Mouse (Mus musculus) limb, embryonic 11.5 days (tissue): ENCODE measurements around the gene Tex19.1. TPM values are rescaled to one million over a fixed set of nuclear protein-coding genes. Genes with fewer than 3 reads are reported as not detected.

Experiments
- ATAC-seq: fragments of 200-750 bp; cut with Nextera tagmentation; 2 replicates; pipeline ENCODE4 v1.8.0; 2017; ENCODE audit warnings: low read depth; ENCODE audit not compliant: insufficient number of reproducible peaks, low FRiP score, low TSS enrichment
- DNase-seq: peaks from one replicate; pipeline ENCODE4 v3.0.0-alpha.2; 2015; ENCODE audit warnings: low spot score
- H3K27ac ChIP-seq: fragments of 300-500 bp; sonication (generic); replicated peaks from 2 replicates; pipeline ENCODE4 v1.5.1; 2014; ENCODE audit warnings: low read depth, mild to moderate bottlenecking, low read length
- H3K27me3 ChIP-seq: fragments of 300-500 bp; sonication (generic); 2 replicates; pipeline ENCODE4 v1.6.1; 2014; ENCODE audit warnings: mild to moderate bottlenecking, low read length, mixed read lengths; ENCODE audit not compliant: control insufficient read depth, insufficient read depth
- H3K36me3 ChIP-seq: fragments of 300-500 bp; sonication (generic); 2 replicates; pipeline ENCODE4 v1.6.1; 2014; ENCODE audit warnings: mild to moderate bottlenecking, low read length, moderate library complexity, mixed read lengths; ENCODE audit not compliant: control insufficient read depth, insufficient read depth
- H3K4me1 ChIP-seq: fragments of 300-500 bp; sonication (generic); 2 replicates; pipeline ENCODE4 v1.6.1; 2014; ENCODE audit warnings: low read length, mixed read lengths; ENCODE audit not compliant: control insufficient read depth, insufficient read depth
- H3K4me2 ChIP-seq: fragments of 300-500 bp; sonication (generic); 2 replicates; pipeline ENCODE4 v1.6.1; 2014; ENCODE audit warnings: low read depth, mild to moderate bottlenecking, moderate library complexity; ENCODE audit not compliant: severe bottlenecking
- H3K4me3 ChIP-seq: fragments of 300-500 bp; sonication (generic); 2 replicates; pipeline ENCODE4 v1.5.1; 2014; ENCODE audit warnings: low read depth, low read length
- H3K9ac ChIP-seq: fragments of 300-500 bp; sonication (generic); 2 replicates; pipeline ENCODE4 v1.6.1; 2014; ENCODE audit warnings: mild to moderate bottlenecking, low read length
- H3K9me3 ChIP-seq: fragments of 300-500 bp; sonication (generic); 2 replicates; pipeline ENCODE4 v1.6.1; 2016; ENCODE audit warnings: low read length; ENCODE audit not compliant: control insufficient read depth
- WGBS: fragments of 180-500 bp; shearing (Covaris S2); extraction: QIAGEN DNeasy Blood & Tissue Kit; methylation state at CpG from one replicate; pipeline ENCODE4 v1.1.7; 2014; 5-methylcytosine and 5-hydroxymethylcytosine counted together
- polyA plus RNA-seq: library from polyadenylated mRNA; unstranded; fragments of >200 nt; fragmentation: Nextera tagmentation; extraction: Ambion mirVana; gene quantifications from 2 replicates; pipeline ENCODE4 v1.2.1, GENCODE M21; 2014

Tex19.1 gene
- polyA plus RNA-seq, 1 experiment from 2014 or later, result 0.21 TPM

DNA sequence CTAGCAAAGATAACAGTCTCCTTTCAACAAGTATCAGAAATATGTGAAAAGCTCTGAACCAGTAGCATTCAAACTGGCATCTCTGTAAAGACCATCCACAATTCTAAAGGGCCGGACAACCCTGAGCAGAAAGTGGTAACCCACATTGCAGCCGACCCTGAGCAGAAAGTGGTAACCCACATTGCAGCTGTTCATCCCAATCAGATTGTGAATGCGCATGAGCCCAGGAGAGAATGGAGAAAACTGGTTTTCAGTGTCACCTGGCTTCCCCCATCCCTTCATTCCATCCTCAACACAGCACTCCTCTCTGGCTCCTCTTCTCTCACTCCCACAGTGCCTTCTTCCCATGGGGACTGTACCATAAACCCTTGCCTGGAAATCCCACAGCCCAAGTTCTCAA is 18.5 kb upstream of the Tex19.1 start:
- Histone ChIP-seq H3K27ac (no peak overlapping the region), H3K9me3 (no peaks in the 10 kb centered on the region), H3K36me3 (no peaks in the 10 kb centered on the region), H3K27me3 (no peaks in the 10 kb centered on the region), H3K4me2 (no peak overlapping the region), H3K4me3 (no peak overlapping the region), H3K9ac (no peak overlapping the region), H3K4me1 (no peaks in the 10 kb centered on the region)
- DNase-seq (no peak), ATAC-seq (no peak)
- WGBS, result 91% methylated on average over 3 of the region's 3 CpGs

DNA sequence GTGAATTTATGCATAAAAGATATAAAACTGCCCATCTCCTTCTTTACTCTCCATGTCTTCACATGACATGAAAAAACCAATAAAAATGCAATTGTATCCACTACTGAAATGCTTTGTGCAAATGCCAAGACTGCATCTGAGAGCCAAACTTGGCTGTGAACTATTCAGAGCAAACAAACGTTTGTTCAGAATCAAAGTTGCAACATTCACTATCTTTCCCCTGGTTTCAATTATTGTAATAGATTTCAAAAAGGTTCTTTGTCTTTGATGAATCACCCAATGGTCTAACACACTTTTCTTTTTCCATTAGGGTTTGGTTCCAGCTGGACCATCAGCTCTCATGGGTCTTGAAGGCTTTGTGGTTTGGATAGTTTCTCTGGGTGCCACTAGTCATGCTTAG is 16.3 kb upstream of the Tex19.1 start:
- ATAC-seq, result no peak
- 58% methylated on average over 1 of the region's 1 CpGs for WGBS

DNA sequence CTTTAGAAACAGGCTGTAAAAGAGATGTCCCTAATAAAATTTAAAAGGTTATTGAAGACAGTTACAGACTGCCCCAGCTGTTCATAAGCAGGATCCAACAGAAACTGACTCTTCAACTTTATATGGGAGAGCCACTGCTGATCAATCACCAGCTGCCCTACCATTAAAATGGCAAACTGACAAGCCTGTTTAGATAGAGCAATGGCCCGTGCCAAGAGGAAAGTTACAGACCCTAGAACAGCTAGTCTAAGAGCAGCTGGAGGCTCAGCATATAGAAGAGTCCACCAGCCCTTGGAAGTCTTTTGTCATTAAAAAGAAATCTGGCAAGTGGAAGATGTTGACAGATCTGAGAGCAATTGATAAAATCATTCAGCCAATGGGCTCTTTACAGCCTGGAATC is 11.3 kb upstream of the Tex19.1 start:
- Histone ChIP-seq H3K27ac (no peak overlapping the region), H3K4me1 (no peaks in the 10 kb centered on the region), H3K36me3 (no peaks in the 10 kb centered on the region), H3K4me2 (no peak overlapping the region), H3K4me3 (no peak overlapping the region), H3K9me3 (no peaks in the 10 kb centered on the region), H3K27me3 (no peaks in the 10 kb centered on the region), H3K9ac (no peak overlapping the region)
- no peak for DNase-seq
- WGBS, result 38% methylated on average over 1 of the region's 1 CpGs
- no peak for ATAC-seq

More for the DNA sequence above, 16.3 kb upstream of the Tex19.1 start:
- H3K36me3 ChIP-seq, result no peaks in the 10 kb centered on the region
- no peaks in the 10 kb centered on the region for H3K9me3 ChIP-seq
- H3K9ac ChIP-seq, result no peak overlapping the region
- H3K4me1 ChIP-seq, result no peaks in the 10 kb centered on the region
- no peak overlapping the region for H3K27ac ChIP-seq
- H3K4me3 ChIP-seq, result no peak overlapping the region
- no peak for DNase-seq
- H3K27me3 ChIP-seq, result no peaks in the 10 kb centered on the region
- H3K4me2 ChIP-seq, result no peak overlapping the region

DNA sequence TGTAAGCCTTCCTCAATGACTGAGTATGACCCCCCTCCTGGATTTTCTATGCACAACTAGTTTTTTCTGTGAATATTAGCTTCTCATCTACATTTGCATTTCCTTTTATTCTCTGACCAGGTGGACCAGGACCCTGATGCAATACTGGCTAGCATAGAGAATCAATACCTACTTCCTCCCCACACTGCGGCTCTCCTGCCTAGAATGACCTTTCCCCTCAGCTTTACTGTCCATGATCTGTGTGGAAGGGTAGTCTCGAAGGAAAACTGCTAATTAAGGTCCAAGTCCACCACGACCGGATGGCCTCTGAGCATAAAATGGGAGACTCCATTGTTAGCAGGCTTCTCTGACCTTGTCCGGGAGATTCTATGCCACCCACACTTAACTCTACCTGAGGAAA is 8.3 kb upstream of the Tex19.1 start:
- H3K9me3 ChIP-seq, result no peaks in the 10 kb centered on the region
- no peaks in the 10 kb centered on the region for H3K27me3 ChIP-seq
- H3K36me3 ChIP-seq, result no peaks in the 10 kb centered on the region
- 87% methylated on average over 5 of the region's 5 CpGs for WGBS
- no peak overlapping the region for H3K4me2 ChIP-seq
- DNase-seq (no peak), ATAC-seq (no peak)
- H3K4me3 ChIP-seq, result no peak overlapping the region
- H3K4me1 ChIP-seq, result no peaks in the 10 kb centered on the region
- H3K27ac ChIP-seq, result no peak overlapping the region
- H3K9ac ChIP-seq, result no peak overlapping the region

DNA sequence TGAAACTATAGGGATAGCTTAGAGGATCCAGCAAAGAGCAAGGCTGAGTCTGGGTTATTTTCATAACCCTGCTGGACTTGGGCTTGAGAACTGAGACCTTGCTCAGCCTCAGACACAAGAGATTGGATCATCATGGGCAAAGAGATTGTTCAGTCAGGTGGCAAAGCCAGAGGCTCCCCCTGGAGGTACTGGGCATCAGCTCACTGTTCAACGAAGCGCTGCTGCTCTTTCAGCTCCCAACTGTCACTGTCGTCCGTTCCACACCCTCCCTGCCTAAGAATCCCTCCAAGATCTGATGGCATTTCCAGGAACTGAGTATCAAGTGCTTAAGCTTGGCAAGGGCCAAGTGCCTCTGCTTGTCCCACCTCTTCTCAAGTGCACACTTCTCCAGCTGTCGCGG is 7.2 kb upstream of the Tex19.1 start:
- H3K27me3 ChIP-seq, result no peaks in the 10 kb centered on the region
- H3K27ac ChIP-seq, result no peak overlapping the region
- no peaks in the 10 kb centered on the region for H3K4me1 ChIP-seq
- H3K9me3 ChIP-seq, result no peaks in the 10 kb centered on the region
- no peaks in the 10 kb centered on the region for H3K36me3 ChIP-seq
- H3K4me2 ChIP-seq, result no peak overlapping the region
- H3K9ac ChIP-seq, result no peak overlapping the region
- DNase-seq (no peak), ATAC-seq (no peak)
- WGBS, result 40% methylated on average over 6 of the region's 6 CpGs
- no peak overlapping the region for H3K4me3 ChIP-seq

DNA sequence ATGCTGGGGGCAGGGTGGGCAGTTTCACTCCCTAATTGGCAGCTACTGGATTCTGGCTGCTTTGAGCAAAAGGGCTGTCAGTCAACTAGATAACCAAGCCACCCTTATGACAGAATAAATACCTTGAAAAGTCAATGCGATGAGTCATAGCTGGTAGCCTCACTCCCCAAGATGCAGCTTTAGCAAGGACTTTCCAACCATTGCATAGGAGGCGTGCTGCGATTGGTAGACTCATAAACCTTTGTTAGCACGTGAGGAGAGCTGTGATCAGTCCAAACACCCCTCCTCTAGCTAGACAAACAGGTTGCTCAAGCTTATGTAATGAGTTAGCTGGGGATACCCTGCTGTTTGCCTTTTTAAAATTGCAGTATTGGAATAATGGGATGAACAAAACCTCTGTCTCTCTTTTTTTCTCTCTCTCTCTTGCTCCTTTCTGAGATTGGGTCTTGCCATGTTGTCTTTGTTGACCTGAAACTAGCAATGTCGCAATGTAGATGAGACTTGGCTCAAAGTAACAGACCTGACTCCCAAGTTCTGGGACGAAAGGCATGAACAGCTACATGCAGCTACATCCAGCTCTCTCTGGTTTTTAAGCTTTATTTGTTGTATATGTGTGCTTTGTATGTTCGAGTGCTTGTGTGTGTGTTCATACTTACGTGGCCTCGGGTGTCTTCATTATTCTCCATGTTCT is 2.5 kb upstream of the Tex19.1 start:
- H3K9ac ChIP-seq, result no peak overlapping the region
- no peaks in the 10 kb centered on the region for H3K9me3 ChIP-seq
- H3K27ac ChIP-seq, result no peak overlapping the region
- ATAC-seq (no peak), DNase-seq (no peak)
- H3K36me3 ChIP-seq, result no peaks in the 10 kb centered on the region
- no peaks in the 10 kb centered on the region for H3K4me1 ChIP-seq
- no peaks in the 10 kb centered on the region for H3K27me3 ChIP-seq
- H3K4me3 ChIP-seq, result no peak overlapping the region
- H3K4me2 ChIP-seq, result no peak overlapping the region
- WGBS, result 82% methylated on average over 9 of the region's 9 CpGs

DNA sequence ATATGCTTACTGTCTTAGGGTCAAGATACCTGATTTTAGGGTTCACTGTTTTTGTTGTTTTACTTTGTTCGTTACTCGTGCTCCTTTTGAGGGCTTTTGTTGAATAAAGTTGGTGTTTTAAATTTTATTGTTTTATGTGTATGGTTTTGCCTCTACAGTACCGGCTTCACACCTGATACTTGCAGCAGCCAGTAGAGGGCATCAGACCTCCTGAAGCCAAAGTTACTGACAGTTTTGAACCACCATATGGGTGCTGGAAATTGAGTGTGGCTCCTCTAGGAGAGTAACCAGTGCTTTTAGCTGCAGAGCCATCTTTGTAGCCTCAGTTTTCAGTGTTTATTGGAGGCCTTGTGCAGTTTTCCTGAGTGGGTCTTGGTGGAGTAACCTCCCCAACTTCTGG is 2.2 kb downstream of the Tex19.1 start:
- no peaks in the 10 kb centered on the region for H3K27me3 ChIP-seq
- H3K4me1 ChIP-seq, result no peaks in the 10 kb centered on the region
- H3K4me3 ChIP-seq, result no peak overlapping the region
- ATAC-seq (no peak), DNase-seq (no peak)
- H3K4me2 ChIP-seq, result no peak overlapping the region
- H3K27ac ChIP-seq, result no peak overlapping the region
- 77% methylated on average over 3 of the region's 3 CpGs for WGBS
- no peak overlapping the region for H3K9ac ChIP-seq
- H3K9me3 ChIP-seq, result no peaks in the 10 kb centered on the region
- no peaks in the 10 kb centered on the region for H3K36me3 ChIP-seq

DNA sequence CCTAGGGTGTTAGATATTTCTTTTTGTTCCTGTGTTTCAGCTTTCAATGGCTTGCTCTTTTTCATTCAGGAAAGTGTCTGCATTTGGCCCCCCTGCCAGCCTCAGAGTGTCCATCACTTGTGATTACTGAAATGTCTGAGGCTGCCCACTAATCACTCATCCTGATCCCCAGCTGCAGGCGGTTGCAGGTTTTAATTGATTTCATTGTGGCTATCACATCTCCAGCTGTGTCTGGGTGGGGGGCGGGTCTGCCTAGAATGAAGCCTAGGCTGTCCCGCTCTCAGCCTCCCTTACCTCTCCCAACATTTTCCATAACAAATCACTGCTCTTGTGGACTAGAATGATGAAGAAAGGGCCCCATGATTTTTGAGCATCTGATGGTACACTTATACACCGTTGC is 8.3 kb downstream of the Tex19.1 start:
- Histone ChIP-seq H3K4me1 (peaks cover 3% of the 10 kb centered on the region; the same call in 1 of the 2 replicates), H3K27me3 (peaks cover 31% of the 10 kb centered on the region), H3K27ac (no peak overlapping the region), H3K9me3 (no peaks in the 10 kb centered on the region), H3K9ac (no peak overlapping the region), H3K4me2 (no peak overlapping the region), H3K4me3 (no peak overlapping the region), H3K36me3 (no peaks in the 10 kb centered on the region)
- DNase-seq, result no peak
- WGBS, result 43% methylated on average over 4 of the region's 4 CpGs
- no peak for ATAC-seq

DNA sequence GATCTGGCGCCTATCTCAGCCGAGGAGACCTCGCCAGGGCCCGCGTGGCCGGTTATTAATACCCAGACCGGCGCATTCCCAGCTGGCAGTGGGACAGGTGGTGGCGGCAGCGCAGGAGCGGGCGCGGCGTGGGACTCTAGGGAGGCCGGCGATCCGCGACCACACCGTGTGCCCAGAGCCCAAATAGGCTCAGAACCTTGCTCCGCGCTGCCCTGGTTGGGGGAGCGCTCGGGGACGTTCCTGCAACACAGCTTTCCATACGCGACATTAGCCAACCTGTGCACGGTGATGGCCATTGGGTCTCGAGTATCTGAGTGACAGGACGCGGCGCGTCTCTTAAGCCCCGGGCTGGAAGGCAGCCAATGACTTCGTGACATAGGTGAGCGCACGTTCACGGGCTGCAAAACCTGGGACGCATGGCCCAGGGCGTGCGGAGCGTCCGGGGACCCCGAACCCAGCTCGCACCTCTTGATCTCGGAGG is 10.5 kb downstream of the Tex19.1 start:
- DNase-seq, result peak; percentile 37
- no peak for ATAC-seq

More for the DNA sequence above, 10.5 kb downstream of the Tex19.1 start:
- peak overlapping the region; percentile 69 for H3K4me2 ChIP-seq
- H3K4me1 ChIP-seq, result peaks cover 3% of the 10 kb centered on the region; the same call in 1 of the 2 replicates
- peak overlapping the region; percentile 31 for H3K4me3 ChIP-seq
- H3K27me3 ChIP-seq, result peaks cover 31% of the 10 kb centered on the region
- no peaks in the 10 kb centered on the region for H3K9me3 ChIP-seq
- no peak overlapping the region for H3K27ac ChIP-seq
- H3K9ac ChIP-seq, result no peak overlapping the region
- 2% methylated on average over 45 of the region's 45 CpGs for WGBS
- H3K36me3 ChIP-seq, result no peaks in the 10 kb centered on the region
